Mouse (Mus musculus): ENCODE measurements around the gene Rab29.
A peak's percentile ranks its signal among the peaks of the same experiment; 100 is the strongest.
"Not testable (repeated sequence)": the region's sequence is repeated elsewhere in the genome, so short reads cannot be mapped to it uniquely, and the experiment has no call there.

Gene Rab29

GRCm38 (mm10) chr1:131865596-131865995 is 1.4 kb upstream of the Rab29 start:
- DNase-seq (ENCODE audit: low spot score), result no peak

- DNase-seq (ENCODE audit: low spot score), result no peak
These were observed 572 bp upstream of the Rab29 start for GRCm38 (mm10) chr1:131866304-131866999.

GRCm38 (mm10) chr1:131867946-131868290 is 894 bp downstream of the Rab29 start:
- peak; percentile 32 for DNase-seq (ENCODE audit: low spot score)

- DNase-seq (ENCODE audit: low spot score), result no peak
These were observed 2.5 kb downstream of the Rab29 start for GRCm38 (mm10) chr1:131869561-131869960.

- DNase-seq (ENCODE audit: low spot score), result no peak
These were observed 5.8 kb downstream of the Rab29 start for GRCm38 (mm10) chr1:131872856-131873255.

- no peak for DNase-seq (ENCODE audit: low spot score)
These were observed 12.8 kb downstream of the Rab29 start for GRCm38 (mm10) chr1:131879816-131880215.

- DNase-seq (ENCODE audit: low spot score), result peak; percentile 53
These were observed 15.8 kb downstream of the Rab29 start for GRCm38 (mm10) chr1:131882787-131883186.

- no peak for DNase-seq (ENCODE audit: low spot score)
These were observed 19.1 kb downstream of the Rab29 start for GRCm38 (mm10) chr1:131886173-131886572.

- no peak for DNase-seq (ENCODE audit: low spot score)
These were observed 19.6 kb downstream of the Rab29 start for GRCm38 (mm10) chr1:131886641-131887040.

- DNase-seq (ENCODE audit: low spot score), result no peak
These were observed 23.1 kb downstream of the Rab29 start for GRCm38 (mm10) chr1:131890043-131890658.

- DNase-seq (ENCODE audit: low spot score), result no peak
These were observed 24.4 kb downstream of the Rab29 start for GRCm38 (mm10) chr1:131891436-131891835.

- DNase-seq (ENCODE audit: low spot score), result no peak
These were observed 35.7 kb downstream of the Rab29 start for GRCm38 (mm10) chr1:131902679-131903078.

- DNase-seq (ENCODE audit: low spot score), result no peak
These were observed 36.2 kb downstream of the Rab29 start for GRCm38 (mm10) chr1:131903251-131903650.

GRCm38 (mm10) chr1:131905497-131905896 is 38.5 kb downstream of the Rab29 start:
- peak; percentile 49 for DNase-seq (ENCODE audit: low spot score)

GRCm38 (mm10) chr1:131908456-131908855 is 41.4 kb downstream of the Rab29 start:
- no peak for DNase-seq (ENCODE audit: low spot score)

GRCm38 (mm10) chr1:131909236-131909635 is 42.2 kb downstream of the Rab29 start:
- DNase-seq (ENCODE audit: low spot score), result not testable (repeated sequence)

- DNase-seq (ENCODE audit: low spot score), result peak; percentile 99
These were observed 43.1 kb downstream of the Rab29 start, which contains the start of gene Nucks1 for GRCm38 (mm10) chr1:131910001-131910648. Gene Nucks1, plus strand, starts transcription at chr1:131910534.

GRCm38 (mm10) chr1:131910674-131911558 is 43.9 kb downstream of the Rab29 start:
- peak; percentile 84 for DNase-seq (ENCODE audit: low spot score)

GRCm38 (mm10) chr1:131917634-131918033 is 50.6 kb downstream of the Rab29 start:
- DNase-seq (ENCODE audit: low spot score), result no peak

- no peak for DNase-seq (ENCODE audit: low spot score)
These were observed 52.0 kb downstream of the Rab29 start for GRCm38 (mm10) chr1:131919052-131919451.

- DNase-seq (ENCODE audit: low spot score), result no peak
These were observed 55.1 kb downstream of the Rab29 start for GRCm38 (mm10) chr1:131922100-131922499.

All from embryo, embryonic 10.5 days (tissue).